Comparison of ENCODE assay signal across 16 mouse cellular contexts in the genomic region with DNA sequence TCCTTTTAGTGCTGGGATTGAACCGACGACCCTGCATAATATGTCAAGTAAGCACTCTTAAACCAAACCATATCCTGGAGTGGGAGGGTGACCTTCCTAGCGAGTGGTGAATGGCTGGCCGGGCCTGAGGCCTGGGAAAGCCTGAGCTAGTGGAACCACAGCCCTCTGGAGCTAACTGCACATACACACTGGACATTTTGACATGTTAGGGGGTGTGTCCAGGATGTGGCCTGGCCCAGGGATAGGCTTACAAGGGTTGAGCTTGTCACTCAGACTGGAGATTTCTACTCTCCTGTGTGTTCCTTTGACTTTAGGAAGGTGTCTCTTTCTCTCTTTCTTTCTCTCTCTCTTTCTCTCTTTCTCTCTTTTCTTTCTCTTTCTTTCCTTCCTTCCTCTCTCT.
"Had no signal": no experiment of that assay in that cellular context is flagged by ENCODE, and none has a peak within 500 bp of the region (broad histone marks: within the 10 kb centered on the region; RNA-seq: fewer than 3 reads in every experiment).

No protein-coding gene starts in this region.

- H3K27me3 ChIP-seq: neural tube, embryonic 13.5 days; neural tube, embryonic 15.5 days; stomach, embryonic 15.5 days had no signal

- DNase-seq: retina, postnatal 1 day; right cerebral cortex, adult 18-20 months; right cerebral cortex, postnatal 14 days; right cerebral cortex, postnatal 25 days; right cerebral cortex, postnatal 4 days; spleen, adult 18-20 months; thymus, adult 18-20 months; thymus, adult 2 months; thymus, postnatal 14 days; thymus, postnatal 25 days; thymus, postnatal 36 days; thymus, postnatal 4 days had no signal

- H3K4me1 ChIP-seq: neural tube, embryonic 13.5 days; neural tube, embryonic 15.5 days; stomach, embryonic 15.5 days had no signal

- H3K4me3 ChIP-seq: neural tube, embryonic 13.5 days; neural tube, embryonic 15.5 days; stomach, embryonic 15.5 days had no signal

- H3K27ac ChIP-seq: neural tube, embryonic 13.5 days; neural tube, embryonic 15.5 days; stomach, embryonic 15.5 days; stomach, postnatal 0 days had no signal
